Comparison of ENCODE assay signal across 13 mouse cellular contexts in genomic region chr2:65695061-65695460, GRCm38 (mm10).
DNase-seq lines count a peak whose midpoint lies in the region; ATAC-seq lines count a peak whose summit lies in the region.
"Had no signal": no experiment of that assay in that cellular context is flagged by ENCODE, and none has a peak within 500 bp of the region (broad histone marks: within the 10 kb centered on the region; RNA-seq: fewer than 3 reads in every experiment).

No protein-coding gene starts in this region.

- no peak for ATAC-seq in granulocyte monocyte progenitor cell, adult 5-6 weeks (replicated peaks; ENCODE audit: poor library complexity, severe bottlenecking)
- ATAC-seq: forebrain, embryonic 15.5 days; intestine, postnatal 0 days had no signal

- peak; percentile 82 for DNase-seq in cerebellum, adult 11-12 months
- no peak for DNase-seq in cerebellum, postnatal 14 days
- DNase-seq in brain, adult 2 months (ENCODE audit: low read depth, low spot score): peak; percentile 94
- peak; percentile 86 for DNase-seq in cerebellum, adult 9-10 months
- no peak for DNase-seq in thymus, postnatal 10 days (ENCODE audit: low spot score in 2 of 2)
- no peak for DNase-seq in testis, postnatal 10 days (ENCODE audit: low spot score)
- DNase-seq: adrenal gland, adult 8-10 months; adrenal gland, postnatal 36 days; heart, adult 2 months; kidney, adult 8-10 months had no signal

Comparison
In these comparisons a context has a peak if more than half of its experiments do, and no peak if none do; other contexts are left out.
1. DNase-seq: peak in cerebellum, adult 11-12 months (single experiment), brain, adult 2 months (single experiment) and cerebellum, adult 9-10 months (single experiment); none in cerebellum, postnatal 14 days (0 of 2), thymus, postnatal 10 days (0 of 2) and testis, postnatal 10 days (single experiment).